ENCODE assay signal across 15 mouse cellular contexts in the genomic region with DNA sequence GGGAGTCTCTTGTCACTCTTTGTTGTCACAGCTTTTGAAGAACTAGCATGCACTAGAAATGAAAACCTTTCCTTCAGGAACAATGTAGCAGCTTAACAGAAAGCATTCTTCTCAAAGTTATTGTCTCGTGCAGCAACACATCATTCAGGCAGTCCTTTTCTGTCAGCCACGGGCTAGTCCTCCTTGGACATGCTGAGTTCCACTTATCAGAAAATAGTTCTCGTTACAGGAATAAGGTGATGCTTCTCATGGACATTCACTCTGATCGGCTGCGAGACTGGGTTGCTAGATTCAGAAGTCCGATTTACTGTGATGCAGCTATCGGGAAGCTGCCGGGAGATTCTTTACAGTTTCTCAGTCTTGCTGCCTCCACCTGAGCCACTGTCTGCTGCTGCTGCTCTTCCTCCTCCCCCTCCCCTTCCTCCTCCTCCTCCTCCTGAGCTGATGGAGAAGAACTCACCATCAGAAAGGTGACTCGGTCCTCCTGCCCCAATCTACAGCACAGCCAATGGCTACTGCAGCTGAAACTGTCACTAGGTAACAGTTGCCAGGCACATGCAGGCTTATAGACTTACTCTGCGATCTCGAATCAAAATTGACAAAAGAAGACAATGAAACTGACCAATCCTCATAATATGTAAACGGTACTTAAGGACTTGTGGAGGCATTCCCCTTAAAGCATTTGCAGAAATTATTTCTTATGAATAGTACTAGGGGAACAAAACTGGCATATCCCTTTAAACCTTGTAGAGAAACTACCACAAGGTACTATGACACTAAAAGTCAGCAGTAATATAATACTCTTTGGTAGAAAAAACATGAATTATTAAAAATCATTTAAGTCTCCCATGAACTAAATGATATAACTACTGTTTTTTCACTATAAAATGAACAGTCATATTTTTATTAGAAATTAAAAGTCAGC.
DNase-seq lines count a peak whose midpoint lies in the region; ATAC-seq and TF ChIP-seq lines count a peak whose summit lies in the region.
"Had no signal": no experiment of that assay in that cellular context is flagged by ENCODE, and none has a peak within 500 bp of the region (broad histone marks: within the 10 kb centered on the region; RNA-seq: fewer than 3 reads in every experiment).

No protein-coding gene starts in this region.

- H3K9ac ChIP-seq in hindbrain, embryonic 13.5 days, result 0 out of 2 replicates have a peak overlapping the region, but pooled peaks have one; percentile 24
- no peak overlapping the region for H3K9ac ChIP-seq in hindbrain, embryonic 12.5 days
- H3K9ac ChIP-seq: embryonic facial prominence, embryonic 15.5 days; limb, embryonic 12.5 days; lung, embryonic 14.5 days; neural tube, embryonic 15.5 days had no signal

- no peaks in the 10 kb centered on the region; the same call in 1 of the 2 replicates for H3K4me1 ChIP-seq in hindbrain, embryonic 13.5 days (replicated peaks)
- no peaks in the 10 kb centered on the region for H3K4me1 ChIP-seq in hindbrain, embryonic 12.5 days
- peaks cover 3% of the 10 kb centered on the region; the same call in 1 of the 2 replicates for H3K4me1 ChIP-seq in cerebellum, adult 2 months (ENCODE audit: control insufficient read depth, insufficient read depth, low read length)
- H3K4me1 ChIP-seq: embryonic facial prominence, embryonic 15.5 days; heart, embryonic 10.5 days; neural tube, embryonic 15.5 days had no signal

- no peak for TF ChIP-seq POLR2A in cerebellum, adult 2 months (IDR thresholded peaks at IDR 0.05; ENCODE audit: borderline replicate concordance, insufficient read depth, low read length)

- peak overlapping the region; percentile 34 for H3K4me2 ChIP-seq in hindbrain, embryonic 13.5 days
- H3K4me2 ChIP-seq in hindbrain, embryonic 12.5 days (replicated peaks), result no peak overlapping the region
- H3K4me2 ChIP-seq: embryonic facial prominence, embryonic 15.5 days; limb, embryonic 12.5 days; lung, embryonic 14.5 days; neural tube, embryonic 15.5 days had no signal

- H3K4me3 ChIP-seq in hindbrain, embryonic 13.5 days, result 0 out of 2 replicates have a peak overlapping the region, but pooled peaks have one; percentile 12
- no peak overlapping the region for H3K4me3 ChIP-seq in hindbrain, embryonic 12.5 days
- H3K4me3 ChIP-seq in cerebellum, adult 2 months (replicated peaks; ENCODE audit: insufficient read depth, low read depth, low read length), result peak overlapping the region; percentile 56
- H3K4me3 ChIP-seq: embryonic facial prominence, embryonic 15.5 days; heart, embryonic 10.5 days; limb, embryonic 12.5 days; neural tube, embryonic 15.5 days had no signal

- no peak overlapping the region for H3K27ac ChIP-seq in hindbrain, embryonic 13.5 days
- H3K27ac ChIP-seq in hindbrain, embryonic 12.5 days, result no peak overlapping the region
- no peak overlapping the region for H3K27ac ChIP-seq in cerebellum, adult 2 months (ENCODE audit: insufficient read depth, low read length)
- H3K27ac ChIP-seq: embryonic facial prominence, embryonic 15.5 days; heart, embryonic 10.5 days; limb, embryonic 12.5 days; neural tube, embryonic 15.5 days had no signal

- H3K36me3 ChIP-seq in hindbrain, embryonic 13.5 days, result no peaks in the 10 kb centered on the region
- no peaks in the 10 kb centered on the region for H3K36me3 ChIP-seq in hindbrain, embryonic 12.5 days
- H3K36me3 ChIP-seq: embryonic facial prominence, embryonic 15.5 days; heart, embryonic 10.5 days; limb, embryonic 12.5 days; neural tube, embryonic 15.5 days had no signal

- H3K27me3 ChIP-seq in hindbrain, embryonic 13.5 days, result no peaks in the 10 kb centered on the region
- H3K27me3 ChIP-seq in hindbrain, embryonic 12.5 days, result no peaks in the 10 kb centered on the region
- H3K27me3 ChIP-seq in cerebellum, adult 2 months (ENCODE audit: control insufficient read depth, insufficient read depth, low read length), result no peaks in the 10 kb centered on the region
- H3K27me3 ChIP-seq: embryonic facial prominence, embryonic 15.5 days; limb, embryonic 12.5 days; neural tube, embryonic 15.5 days had no signal

- peak; percentile 74 for DNase-seq in brain, adult 2 months (ENCODE audit: low read depth, low spot score)
- DNase-seq in cerebellum, adult 2 months, result peak; percentile 25 to 42
- peak; percentile 10 to 22 for DNase-seq in left cerebral cortex, postnatal 36 days (ENCODE audit: low spot score in 2 of 2)
- no peak for DNase-seq in urinary bladder, adult 2 months (ENCODE audit: low spot score)
- DNase-seq in adrenal gland, adult 2 months, result no peak
- DNase-seq: kidney, postnatal 10 days; lung, embryonic 14.5 days; thymus, postnatal 4 days had no signal

- 55% methylated on average over 12 of the region's 12 CpGs for WGBS in hindbrain, embryonic 13.5 days
- 61% methylated on average over 12 of the region's 12 CpGs for WGBS in hindbrain, embryonic 12.5 days
- 35% methylated on average over 12 of the region's 12 CpGs for WGBS in cerebellum, adult 2 months

- no peak for ATAC-seq in hindbrain, embryonic 13.5 days (ENCODE audit: low FRiP score)
- ATAC-seq in hindbrain, embryonic 12.5 days (ENCODE audit: low FRiP score), result no peak
- ATAC-seq: CD4-positive, CD25-positive, alpha-beta regulatory T cell, adult 4 months had no signal

- intact Hi-C loops in left cerebral cortex, postnatal 36 days (cut with DNase I), result loop anchor here (2.0 kb wide), 1 partner anchor 45 kb away; no protein-coding TSS in a partner anchor

- no peaks in the 10 kb centered on the region for H3K9me3 ChIP-seq in hindbrain, embryonic 13.5 days
- H3K9me3 ChIP-seq in hindbrain, embryonic 12.5 days (replicated peaks), result no peaks in the 10 kb centered on the region
- H3K9me3 ChIP-seq: embryonic facial prominence, embryonic 15.5 days; heart, embryonic 10.5 days; limb, embryonic 12.5 days; neural tube, embryonic 15.5 days had no signal

- no peak for TF ChIP-seq CTCF in cerebellum, adult 2 months (IDR thresholded peaks at IDR 0.05; ENCODE audit: borderline replicate concordance, insufficient read depth, low read depth, low read length)

Comparison
In these comparisons a context has a peak if more than half of its experiments do, and no peak if none do; other contexts are left out.
1. DNase-seq: peak in brain, adult 2 months (single experiment), cerebellum, adult 2 months (2 of 2) and left cerebral cortex, postnatal 36 days (2 of 2); none in urinary bladder, adult 2 months (single experiment) and adrenal gland, adult 2 months (single experiment).